Mouse (Mus musculus) liver, embryonic 14 days (tissue): ENCODE measurements around the gene Pyroxd2. TPM values are rescaled to one million over a fixed set of nuclear protein-coding genes. Genes with fewer than 3 reads are reported as not detected.

ENCODE experiments used
- polyA plus RNA-seq: library from polyadenylated mRNA; depleted of rRNA; stranded (reverse); fragments of >200 nt; gene quantifications from 2 replicates; pipeline ENCODE4 v1.2.3, GENCODE M21; 2012; rRNA removed

Gene Pyroxd2
- 2.4 and 3.1 TPM in 2 replicates for polyA plus RNA-seq

DNA sequence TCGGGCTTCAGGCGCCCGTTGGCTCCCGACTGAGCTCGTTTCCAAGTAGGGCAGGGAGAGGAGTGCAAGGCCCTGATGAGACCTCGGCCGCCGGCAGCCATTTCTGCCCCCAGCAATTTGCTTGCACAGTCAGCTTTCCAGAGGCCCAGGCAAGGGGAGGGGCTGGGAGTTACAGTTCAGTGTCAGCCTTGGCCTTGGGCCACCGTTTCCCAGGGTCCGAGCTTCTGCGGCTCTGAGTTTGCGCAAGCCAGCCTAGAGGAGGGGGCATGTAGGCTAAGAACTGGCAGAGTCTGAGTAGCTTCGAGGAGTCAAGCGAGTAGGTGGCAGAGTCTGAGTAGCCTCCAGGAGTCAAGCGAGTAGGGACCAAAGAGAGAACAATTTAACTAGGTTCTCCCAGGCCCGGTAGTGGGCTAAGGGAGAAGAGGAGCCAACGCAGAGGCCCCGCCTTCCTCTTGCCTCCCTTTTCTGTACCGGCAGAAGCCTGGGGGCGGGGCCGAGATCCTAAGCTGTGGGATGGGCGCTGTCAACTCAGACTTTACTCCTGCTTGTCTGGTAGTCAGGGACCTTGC lies at the start of gene Pyroxd2:
Gene Pyroxd2, minus strand, starts transcription at position 413 of the 569 bp plus-strand sequence.

DNA sequence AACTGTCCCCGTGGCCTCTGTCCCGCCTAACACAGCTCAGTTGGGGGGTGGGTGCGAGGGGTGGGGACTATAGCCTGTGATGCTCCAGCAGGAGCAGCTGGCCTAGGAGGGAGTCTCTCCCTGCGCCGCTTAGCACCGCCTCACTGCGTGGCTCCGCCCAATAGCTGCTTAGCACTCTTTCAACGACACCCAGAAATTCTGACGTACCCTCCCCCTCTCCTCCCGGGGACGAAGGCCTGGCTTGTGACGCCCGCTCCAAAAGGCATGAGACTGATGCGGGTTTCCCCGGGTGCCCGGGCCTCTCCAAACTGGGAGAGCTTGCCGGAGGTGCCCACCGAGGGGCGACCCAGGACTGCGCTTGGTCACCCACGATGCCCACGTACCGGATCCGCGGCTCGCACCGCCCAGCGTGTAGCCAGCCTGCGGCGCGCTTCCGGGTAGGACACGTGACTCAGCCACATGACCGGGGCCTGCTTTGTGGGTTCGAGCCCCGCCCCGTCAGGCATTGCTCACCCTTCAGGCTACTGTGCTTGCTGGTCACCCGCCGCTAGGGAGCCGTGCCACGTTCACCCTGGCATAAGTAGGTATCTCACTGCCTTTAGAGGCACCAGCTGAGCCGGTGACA lies 27.1 kb upstream of the Pyroxd2 start, which contains the start of gene Hps1:
Gene Hps1, minus strand, starts transcription at position 448 of the 625 bp plus-strand sequence.

Other genes starting within 250 kb of the Pyroxd2 start
- gene R3hcc1l, start 234.0 kb downstream of the Pyroxd2 start, polyA plus RNA-seq: 8.2 and 8.3 TPM in 2 replicates
- gene Loxl4, start 140.0 kb downstream of the Pyroxd2 start, polyA plus RNA-seq: 0.03 TPM in 2 replicates
- 4.8 and 5.8 TPM in 2 replicates for gene Hps1, start 27.2 kb upstream of the Pyroxd2 start, polyA plus RNA-seq